Mouse (Mus musculus) stomach, postnatal 0 days (tissue): ENCODE data around the gene Kctd6.
A peak's percentile ranks its signal among the peaks of the same experiment; 100 is the strongest.

Experiments
- CTCF ChIP-seq: IDR thresholded peaks from 2 replicates; pipeline ENCODE4 v1.5.1; 2016; ENCODE audit warnings: antibody characterized with exemption, low read depth, mild to moderate bottlenecking, moderate library complexity
- EP300 ChIP-seq: optimal IDR thresholded peaks from 2 replicates; pipeline ENCODE3; 2016; ENCODE audit warnings: antibody characterized with exemption

DNA sequence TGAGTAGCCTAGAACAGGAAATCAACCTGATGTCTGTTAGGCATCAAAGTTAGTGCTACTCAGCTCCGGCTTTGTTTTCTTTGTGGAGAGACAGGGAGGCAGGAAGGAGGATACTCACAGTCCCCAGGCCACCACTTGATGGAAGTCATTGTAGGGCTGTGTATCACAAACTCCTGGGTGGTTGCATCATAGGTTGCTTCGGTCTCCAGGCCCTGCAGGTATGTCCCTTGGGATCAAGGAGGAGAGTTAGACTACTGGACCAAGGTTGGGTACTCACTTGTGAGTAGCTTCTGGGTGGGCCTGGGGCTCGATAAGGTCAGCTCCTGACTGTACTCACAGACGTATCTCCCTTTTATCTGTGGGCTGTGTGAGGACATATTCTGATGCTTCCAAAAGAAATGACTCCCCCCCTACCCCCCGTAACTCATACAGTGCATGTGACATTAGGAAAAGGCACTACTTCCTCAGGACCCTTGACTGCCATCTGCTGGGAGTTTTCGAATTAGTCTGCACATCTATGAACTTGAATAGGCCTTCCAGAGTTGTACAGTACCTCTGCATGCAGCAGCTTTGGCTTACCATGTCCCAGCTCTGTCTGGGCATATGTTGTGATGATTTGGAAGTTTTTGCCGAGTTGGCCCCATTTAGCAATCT is 41.3 kb downstream of the Kctd6 start:
- TF ChIP-seq CTCF (peak; percentile 78), EP300 (no peak)
